Mouse (Mus musculus) Muller cell, postnatal 12 days (primary cell): ENCODE data around the gene A630001G21Rik.

Source experiments
- DNase-seq: peaks from one replicate; pipeline ENCODE4 v3.0.0-alpha.2; 2015; ENCODE audit errors: inconsistent ontology term

The A630001G21Rik gene

GRCm38 (mm10) chr1:85735463-85736123, 42.9 kb downstream of the A630001G21Rik start:
- DNase-seq: no peak

- no peak for DNase-seq
These were observed 43.9 kb downstream of the A630001G21Rik start for GRCm38 (mm10) chr1:85734511-85734910.

GRCm38 (mm10) chr1:85732581-85732980, 45.9 kb downstream of the A630001G21Rik start:
- DNase-seq: no peak

- DNase-seq: no peak
These were observed 48.0 kb downstream of the A630001G21Rik start for GRCm38 (mm10) chr1:85730471-85730870.

- DNase-seq: no peak
These were observed 58.1 kb downstream of the A630001G21Rik start for GRCm38 (mm10) chr1:85720220-85720893.

GRCm38 (mm10) chr1:85719049-85719448, 59.4 kb downstream of the A630001G21Rik start:
- no peak for DNase-seq

GRCm38 (mm10) chr1:85716447-85717027, 61.9 kb downstream of the A630001G21Rik start:
- DNase-seq: peak; percentile 43

GRCm38 (mm10) chr1:85714501-85714900, 63.9 kb downstream of the A630001G21Rik start:
- DNase-seq: no peak

GRCm38 (mm10) chr1:85706754-85707153, 71.7 kb downstream of the A630001G21Rik start:
- DNase-seq: no peak

- no peak for DNase-seq
These were observed 72.9 kb downstream of the A630001G21Rik start for GRCm38 (mm10) chr1:85705552-85705951.

- DNase-seq: peak; percentile 88
These were observed 74.9 kb downstream of the A630001G21Rik start for GRCm38 (mm10) chr1:85703245-85704186.

GRCm38 (mm10) chr1:85702531-85702930, 75.9 kb downstream of the A630001G21Rik start:
- no peak for DNase-seq

- no peak for DNase-seq
These were observed 80.5 kb downstream of the A630001G21Rik start for GRCm38 (mm10) chr1:85697721-85698493.

- no peak for DNase-seq
These were observed 82.8 kb downstream of the A630001G21Rik start for GRCm38 (mm10) chr1:85695646-85696045.

GRCm38 (mm10) chr1:85693280-85693679, 85.2 kb downstream of the A630001G21Rik start:
- no peak for DNase-seq

- DNase-seq: no peak
These were observed 86.2 kb downstream of the A630001G21Rik start for GRCm38 (mm10) chr1:85692281-85692680.

GRCm38 (mm10) chr1:85690544-85690943, 87.9 kb downstream of the A630001G21Rik start:
- DNase-seq: no peak

- DNase-seq: no peak
These were observed 91.1 kb downstream of the A630001G21Rik start for GRCm38 (mm10) chr1:85687346-85687745.

- no peak for DNase-seq
These were observed 91.8 kb downstream of the A630001G21Rik start for GRCm38 (mm10) chr1:85686666-85687065.

- no peak for DNase-seq
These were observed 98.2 kb downstream of the A630001G21Rik start for GRCm38 (mm10) chr1:85680226-85680625.
